Mouse (Mus musculus): ENCODE results near the gene Vinac1. TPM values are rescaled to one million over a fixed set of nuclear protein-coding genes. Genes with fewer than 3 reads are reported as not detected.

The Vinac1 gene
- under 1 TPM in 1 of 2 experiments, not detected in 1; 0.07 TPM for total RNA-seq (2021)

GRCm38 (mm10) chr2:129047811-129048210, at the start of gene Vinac1:
TSS of gene Vinac1 (minus strand) at chr2:129048172.
- DNase-seq: no peak

- DNase-seq: no peak
Measured at GRCm38 (mm10) chr2:129093926-129094724, 46.2 kb upstream of the Vinac1 start.

- DNase-seq: no peak
Measured at GRCm38 (mm10) chr2:129092810-129093209, 44.8 kb upstream of the Vinac1 start.

GRCm38 (mm10) chr2:129090370-129090769, 42.4 kb upstream of the Vinac1 start:
- no peak for DNase-seq

- no peak for DNase-seq
Measured at GRCm38 (mm10) chr2:129087520-129087919, 39.5 kb upstream of the Vinac1 start.

GRCm38 (mm10) chr2:129084959-129085358, 37.0 kb upstream of the Vinac1 start:
- DNase-seq: no peak

- no peak for DNase-seq
Measured at GRCm38 (mm10) chr2:129083514-129083913, 35.5 kb upstream of the Vinac1 start.

GRCm38 (mm10) chr2:129081097-129081496, 33.1 kb upstream of the Vinac1 start:
- DNase-seq: no peak

GRCm38 (mm10) chr2:129079194-129079593, 31.2 kb upstream of the Vinac1 start:
- DNase-seq: no peak

- DNase-seq: no peak
Measured at GRCm38 (mm10) chr2:129078313-129078712, 30.3 kb upstream of the Vinac1 start.

GRCm38 (mm10) chr2:129070296-129070695, 22.3 kb upstream of the Vinac1 start:
- no peak for DNase-seq

- peak; percentile 41 to 43 for DNase-seq
Measured at GRCm38 (mm10) chr2:129066326-129066725, 18.4 kb upstream of the Vinac1 start.

GRCm38 (mm10) chr2:129065437-129066282, 17.7 kb upstream of the Vinac1 start, which contains the start of gene Ttl:
TSS of gene Ttl (plus strand) at chr2:129065942.
- peak; percentile 75 for DNase-seq

GRCm38 (mm10) chr2:129061456-129062059, 13.6 kb upstream of the Vinac1 start:
- DNase-seq: no peak

- DNase-seq: no peak
Measured at GRCm38 (mm10) chr2:129057920-129058361, 10.0 kb upstream of the Vinac1 start.

- no peak for DNase-seq
Measured at GRCm38 (mm10) chr2:129057256-129057655, 9.3 kb upstream of the Vinac1 start.

- DNase-seq: no peak
Measured at GRCm38 (mm10) chr2:129056597-129056996, 8.6 kb upstream of the Vinac1 start.

GRCm38 (mm10) chr2:129055741-129056140, 7.8 kb upstream of the Vinac1 start:
- no peak for DNase-seq

GRCm38 (mm10) chr2:129052451-129052983, 4.5 kb upstream of the Vinac1 start:
- DNase-seq: no peak

- no peak for DNase-seq
Measured at GRCm38 (mm10) chr2:129046846-129047196, 1.2 kb downstream of the Vinac1 start.

GRCm38 (mm10) chr2:129046172-129046845, 1.7 kb downstream of the Vinac1 start:
- DNase-seq: no peak

GRCm38 (mm10) chr2:129040567-129040966, 7.4 kb downstream of the Vinac1 start:
- no peak for DNase-seq

Data from layer of hippocampus, postnatal 36 days (tissue).